In genomic region chr16:33879556-33879955, GRCm38 (mm10) we compare ENCODE assay signal across 15 mouse cellular contexts. TPM values are rescaled to one million over a fixed set of nuclear protein-coding genes. Genes with fewer than 3 reads are reported as not detected.
A peak's percentile ranks its signal among the peaks of the same experiment; 100 is the strongest.
DNase-seq lines count a peak whose midpoint lies in the region; ATAC-seq and TF ChIP-seq lines count a peak whose summit lies in the region.
"Had no signal": no experiment of that assay in that cellular context is flagged by ENCODE, and none has a peak within 500 bp of the region (broad histone marks: within the 10 kb centered on the region; RNA-seq: fewer than 3 reads in every experiment).

No protein-coding gene starts in this region.

- 0 out of 2 replicates have a peak overlapping the region, but pooled peaks have one; percentile 78 for H3K27ac ChIP-seq in gastrocnemius, adult 2 months
- no peak overlapping the region for H3K27ac ChIP-seq in lung, postnatal 0 days (ENCODE audit: low read length)
- no peak overlapping the region for H3K27ac ChIP-seq in kidney, adult 2 months (ENCODE audit: insufficient read depth, low read depth, low read length)
- H3K27ac ChIP-seq: limb, embryonic 13.5 days had no signal

- DNase-seq in gastrocnemius, adult 2 months = no peak
- no peak for DNase-seq in gastrocnemius, adult 18-20 months (ENCODE audit: low spot score)
- peak; percentile 29 for DNase-seq in lung, postnatal 0 days (ENCODE audit: low spot score)
- DNase-seq in lung, adult 2 months = no peak
- DNase-seq in cerebellum, postnatal 10 days = peak; percentile 37 to 49
- DNase-seq in kidney, adult 2 months = no peak
- no peak for DNase-seq in thymus, postnatal 0 days (ENCODE audit: low spot score)
- no peak for DNase-seq in lung, adult 18-20 months
- DNase-seq: adrenal gland, adult 8-10 months; B cell, adult 2 months; forebrain, postnatal 0 days; gastrocnemius, postnatal 36 days; kidney, postnatal 14 days had no signal

- H3K36me3 ChIP-seq in lung, postnatal 0 days (ENCODE audit: insufficient read depth, low read length) = no peaks in the 10 kb centered on the region
- no peaks in the 10 kb centered on the region; the same call in 1 of the 2 replicates for H3K36me3 ChIP-seq in kidney, adult 2 months (ENCODE audit: control insufficient read depth, insufficient read depth, low read length)

- no peak for ATAC-seq in lung, postnatal 0 days
- ATAC-seq: forebrain, postnatal 0 days had no signal

- H3K27me3 ChIP-seq in lung, postnatal 0 days (replicated peaks; ENCODE audit: insufficient read depth, low read length) = no peaks in the 10 kb centered on the region
- no peaks in the 10 kb centered on the region for H3K27me3 ChIP-seq in kidney, adult 2 months (replicated peaks; ENCODE audit: control insufficient read depth, insufficient read depth, low read length)
- H3K27me3 ChIP-seq: limb, embryonic 13.5 days had no signal

- no peak for TF ChIP-seq POLR2A in lung, adult 2 months (IDR thresholded peaks at IDR 0.05; ENCODE audit: borderline replicate concordance, extremely low read depth, low read depth, low read length)
- TF ChIP-seq POLR2A in kidney, adult 2 months (IDR thresholded peaks at IDR 0.05; ENCODE audit: low read depth, low read length) = no peak

- intact Hi-C loops in gastrocnemius, adult 2 months (cut with DNase I) = no loop called here

- H3K4me1 ChIP-seq in lung, postnatal 0 days (ENCODE audit: insufficient read depth, low read depth, low read length) = peaks cover 3% of the 10 kb centered on the region; the same call in 1 of the 2 replicates
- H3K4me1 ChIP-seq in lung, adult 2 months (ENCODE audit: control insufficient read depth, insufficient read depth, low read length) = peaks cover 4% of the 10 kb centered on the region; the same call in 1 of the 2 replicates
- peaks cover 22% of the 10 kb centered on the region for H3K4me1 ChIP-seq in kidney, adult 2 months (ENCODE audit: control insufficient read depth, insufficient read depth, low read length)

- H3K4me3 ChIP-seq in gastrocnemius, adult 2 months = no peak overlapping the region
- no peak overlapping the region for H3K4me3 ChIP-seq in lung, postnatal 0 days (ENCODE audit: low read depth, low read length)
- H3K4me3 ChIP-seq in lung, adult 2 months (replicated peaks; ENCODE audit: extremely low read depth, low read depth, low read length) = no peak overlapping the region
- no peak overlapping the region for H3K4me3 ChIP-seq in kidney, adult 2 months (ENCODE audit: insufficient read depth, low read depth, low read length)
- H3K4me3 ChIP-seq: limb, embryonic 13.5 days; megakaryocyte, embryonic 14.5 days had no signal

- TF ChIP-seq EP300 in lung, postnatal 0 days (IDR thresholded peaks at IDR 0.05) = no peak

- TF ChIP-seq CTCF in gastrocnemius, adult 2 months (IDR thresholded peaks at IDR 0.05) = no peak
- TF ChIP-seq CTCF in lung, postnatal 0 days (IDR thresholded peaks at IDR 0.05) = no peak
- TF ChIP-seq CTCF in lung, adult 2 months (IDR thresholded peaks at IDR 0.05; ENCODE audit: insufficient read depth, low read length) = no peak
- no peak for TF ChIP-seq CTCF in kidney, adult 2 months (conservative IDR thresholded peaks at IDR 0.05; ENCODE audit: insufficient read depth, insufficient read length, low read depth, low read length)

- 28% methylated on average over 4 of the region's 4 CpGs for WGBS in lung, postnatal 0 days
- 46% methylated on average over 4 of the region's 4 CpGs for WGBS in lung, adult 2 months
- 38% methylated on average over 4 of the region's 4 CpGs for WGBS in kidney, adult 2 months

- no peak overlapping the region for H3K4me2 ChIP-seq in lung, postnatal 0 days (replicated peaks; ENCODE audit: low read depth, low read length)
- H3K4me2 ChIP-seq: limb, embryonic 13.5 days had no signal

- no peak overlapping the region for H3K9ac ChIP-seq in lung, postnatal 0 days (replicated peaks; ENCODE audit: low read depth)
- H3K9ac ChIP-seq: forebrain, postnatal 0 days; limb, embryonic 13.5 days had no signal

- H3K9me3 ChIP-seq in lung, postnatal 0 days (ENCODE audit: low read length) = no peaks in the 10 kb centered on the region
- H3K9me3 ChIP-seq: limb, embryonic 13.5 days; megakaryocyte, embryonic 14.5 days had no signal

RNA-seq across cellular contexts. Expression of gene Itgb5, which starts 50.1 kb away (rescaled TPM):
- total RNA-seq in gastrocnemius, adult 2 months (2021) = 10 to 100 TPM; 73.9 to 88.3 TPM
- 100 to 1,000 TPM in 1 of 2 experiments, 10 to 100 TPM in 1; 94.8 to 115 TPM for total RNA-seq in gastrocnemius, adult 18-20 months (2021)
- 34.5 and 39.4 TPM in 2 replicates for polyA plus RNA-seq in lung, postnatal 0 days (2015; fragmentation: Nextera tagmentation; extraction: Ambion mirVana)
- 114 and 144 TPM in 2 replicates for polyA plus RNA-seq in lung, adult 2 months (2012; rRNA removed)
- 145 TPM in 2 replicates for polyA plus RNA-seq in kidney, adult 2 months (2012; rRNA removed)
- polyA plus RNA-seq in thymus, postnatal 0 days (2015; fragmentation: Nextera tagmentation; extraction: Ambion mirVana) = 5.1 and 5.5 TPM in 2 replicates

Comparison
In these comparisons a context has a peak if more than half of its experiments do, and no peak if none do; other contexts are left out.
1. DNase-seq: peak in lung, postnatal 0 days (single experiment) and cerebellum, postnatal 10 days (2 of 2); none in gastrocnemius, adult 2 months (single experiment), gastrocnemius, adult 18-20 months (single experiment), lung, adult 2 months (single experiment), kidney, adult 2 months (single experiment), thymus, postnatal 0 days (single experiment) and lung, adult 18-20 months (0 of 2).